In the genomic region with DNA sequence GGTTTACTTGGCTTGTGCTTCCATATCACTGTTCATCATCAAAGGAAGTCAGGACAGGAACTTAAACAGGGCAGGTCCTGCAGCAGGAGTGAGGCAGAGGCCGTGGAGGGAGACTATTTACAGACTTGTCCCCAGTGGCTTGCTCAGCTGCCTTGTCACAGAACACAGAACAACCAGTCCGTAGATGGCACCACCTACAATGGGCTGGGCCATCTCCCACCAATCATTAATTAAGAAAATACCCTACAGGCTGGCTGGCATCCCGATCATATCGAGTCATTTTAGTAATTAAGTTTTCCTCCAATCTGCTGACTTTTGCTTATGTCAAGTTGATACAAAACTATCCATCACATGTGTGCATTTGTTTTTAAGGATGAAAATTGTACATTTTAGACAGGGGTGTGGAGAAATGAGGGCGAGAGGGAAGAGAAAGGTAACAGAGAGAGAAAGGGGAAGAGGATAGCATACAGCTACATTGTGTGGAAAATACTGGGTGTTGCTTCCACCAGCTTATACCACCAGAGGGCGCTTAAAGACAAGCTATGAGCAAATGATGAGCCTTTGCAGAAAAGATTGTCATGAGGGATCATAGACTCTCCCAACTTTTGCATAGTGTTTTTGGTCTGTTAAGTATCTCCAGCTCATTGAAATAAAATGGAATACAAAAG, we compare ENCODE assay signal across 8 mouse cellular contexts. TPM values are rescaled to one million over a fixed set of nuclear protein-coding genes. Genes with fewer than 3 reads are reported as not detected.
DNase-seq lines count a peak whose midpoint lies in the region; ATAC-seq lines count a peak whose summit lies in the region.

No protein-coding gene starts in this region.

- DNase-seq in MN1 (ENCODE audit: low spot score): peak; percentile 84
- DNase-seq in cerebellum, adult 18-20 months: peak; percentile 75 to 81
- peak; percentile 83 for DNase-seq in induced T-regulatory cell, adult 2 months (ENCODE audit: low read depth)
- DNase-seq in left cerebral cortex, adult 18-20 months (ENCODE audit: low spot score in 2 of 2): peak; percentile 88
- peak; percentile 23 to 79 for DNase-seq in lung, postnatal 4 days
- peak; percentile 84 for DNase-seq in retina, postnatal 1 day
- peak; percentile 23 for DNase-seq in urinary bladder, postnatal 10 days (ENCODE audit: low spot score)

- ATAC-seq in frontal cortex, adult (ENCODE audit: low TSS enrichment): peak; percentile 60

RNA-seq across cellular contexts. Expression of gene Asb5, which starts 21.8 kb away (rescaled TPM):
- 1 to 10 TPM; 1.2 to 2.1 TPM for total RNA-seq in left cerebral cortex, adult 18-20 months (2021)

RNA-seq across cellular contexts. Expression of gene Spcs3, which starts 22.2 kb away (rescaled TPM):
- 10 to 100 TPM; 71.9 to 76.7 TPM for total RNA-seq in left cerebral cortex, adult 18-20 months (2021)

Comparison
In these comparisons a context has a peak if more than half of its experiments do, and no peak if none do; other contexts are left out.
1. Peak in every context shown above with its lines: DNase-seq and ATAC-seq.
2. DNase-seq: peak in every context shown above with its lines; median percentile 88 in left cerebral cortex, adult 18-20 months; 84 in MN1; 84 in retina, postnatal 1 day; 83 in induced T-regulatory cell, adult 2 months; 78 in cerebellum, adult 18-20 months; 51 in lung, postnatal 4 days; 23 in urinary bladder, postnatal 10 days.